Mouse (Mus musculus) neutrophil, adult 83 days (primary cell): ENCODE results near the gene Asf1b. TPM values are rescaled to one million over a fixed set of nuclear protein-coding genes. Genes with fewer than 3 reads are reported as not detected.

Source experiments
- total RNA-seq, 2 experiments: library from RNA; stranded (reverse); gene quantifications; one replicate each; pipeline ENCODE4 v1.2.4; 2023

Gene Asf1b
- total RNA-seq: 10 to 100 TPM; 52.1 to 60.7 TPM

GRCm38 (mm10) chr8:83955106-83955957, at the start of gene Asf1b, which contains the start of gene Gm10644:
Gene Asf1b (plus strand): TSS chr8:83955507.
Gene Gm10644 (minus strand): TSS chr8:83955205.

GRCm38 (mm10) chr8:83972150-83973120, 17.1 kb downstream of the Asf1b start, which contains the start of gene Prkaca:
Gene Prkaca (plus strand): TSS chr8:83972993.

GRCm38 (mm10) chr8:83997511-83998141, 42.3 kb downstream of the Asf1b start, which contains the start of gene Samd1:
Gene Samd1 (plus strand): TSS chr8:83997672.

GRCm38 (mm10) chr8:84001281-84002000, 46.1 kb downstream of the Asf1b start, which contains the start of gene 1700067K01Rik:
Gene 1700067K01Rik (plus strand): TSS chr8:84001502.

GRCm38 (mm10) chr8:84011705-84012498, 56.6 kb downstream of the Asf1b start, which contains the start of gene 2210011C24Rik:
Gene 2210011C24Rik (minus strand): TSS chr8:84012171.

Other genes starting within 250 kb of the Asf1b start
- gene Ddx39, start 240.3 kb upstream of the Asf1b start, total RNA-seq: 10 to 100 TPM; 47.8 to 60.4 TPM
- gene Adgre5, start 214.2 kb upstream of the Asf1b start, total RNA-seq: 100 to 1,000 TPM; 501 to 540 TPM
- 1 to 10 TPM; 3.1 to 4.0 TPM for gene Adgrl1, start 55.4 kb upstream of the Asf1b start, total RNA-seq
- gene Gm10644, start 302 bp upstream of the Asf1b start, total RNA-seq: under 1 TPM; 0.11 to 0.13 TPM
- gene Prkaca, start 17.5 kb downstream of the Asf1b start, total RNA-seq: 10 to 100 TPM; 35.6 to 37.1 TPM
- 10 to 100 TPM; 46.0 to 50.1 TPM for gene Samd1, start 42.2 kb downstream of the Asf1b start, total RNA-seq
- gene 1700067K01Rik, start 46.0 kb downstream of the Asf1b start, total RNA-seq: under 1 TPM; 0.42 to 0.79 TPM
- gene 2210011C24Rik, start 56.7 kb downstream of the Asf1b start, total RNA-seq: not detected
- not detected for gene Palm3, start 66.0 kb downstream of the Asf1b start, total RNA-seq
- 1 to 10 TPM in 1 of 2 experiments, under 1 TPM in 1; 0.86 to 1.3 TPM for gene Il27ra, start 87.1 kb downstream of the Asf1b start, total RNA-seq
- not detected for gene Rln3, start 89.5 kb downstream of the Asf1b start, total RNA-seq
- gene Gm10643, start 109.6 kb downstream of the Asf1b start, total RNA-seq: 1 to 10 TPM; 2.6 to 4.9 TPM
- 10 to 100 TPM; 28.2 to 32.3 TPM for gene Rfx1, start 111.3 kb downstream of the Asf1b start, total RNA-seq
- 10 to 100 TPM; 21.7 to 22.4 TPM for gene Dcaf15, start 149.3 kb downstream of the Asf1b start, total RNA-seq
- gene Podnl1, start 170.5 kb downstream of the Asf1b start, total RNA-seq: under 1 TPM in 1 of 2 experiments, not detected in 1; 0.22 TPM
- 10 to 100 TPM; 19.3 to 22.5 TPM for gene Cc2d1a, start 192.4 kb downstream of the Asf1b start, total RNA-seq
- under 1 TPM; 0.79 to 0.95 TPM for gene 4930432K21Rik, start 192.5 kb downstream of the Asf1b start, total RNA-seq
- not detected for gene Nanos3, start 229.7 kb downstream of the Asf1b start, total RNA-seq